Mouse (Mus musculus) liver, embryonic 14.5 days (tissue): ENCODE data around the gene Mob2.

Experiments used
- CTCF ChIP-seq: IDR thresholded peaks from 2 replicates; pipeline ENCODE4 v1.5.1; 2016; ENCODE audit warnings: antibody characterized with exemption, low read depth, control low read depth
- EP300 ChIP-seq: IDR thresholded peaks from 2 replicates; pipeline ENCODE4 v1.6.1; 2016; ENCODE audit warnings: antibody characterized with exemption, low read depth

GRCm38 (mm10) chr7:142081736-142082135 is 20.9 kb upstream of the Mob2 start:
- TF ChIP-seq CTCF (no peak), EP300 (no peak)
